Mouse (Mus musculus) retina, postnatal 1 day (tissue): ENCODE measurements around the gene Prl3d1.
"Not testable (repeated sequence)": the region's sequence is repeated elsewhere in the genome, so short reads cannot be mapped to it uniquely, and the experiment has no call there.

Source experiments
- DNase-seq: peaks from one replicate; pipeline ENCODE4 v3.0.0-alpha.2; 2012

Gene Prl3d1

GRCm38 (mm10) chr13:27093890-27094289, at the start of gene Prl3d1:
TSS of gene Prl3d1 (plus strand) at chr13:27094190.
- DNase-seq = not testable (repeated sequence)

GRCm38 (mm10) chr13:27057270-27057669, 36.7 kb upstream of the Prl3d1 start, which contains the start of gene Prl:
TSS of gene Prl (plus strand) at chr13:27057570.
- no peak for DNase-seq

GRCm38 (mm10) chr13:27059177-27059576, 34.8 kb upstream of the Prl3d1 start:
- DNase-seq = no peak

- not testable (repeated sequence) for DNase-seq
Measured at GRCm38 (mm10) chr13:27121398-27121797, 27.4 kb downstream of the Prl3d1 start, which contains the start of gene Prl3d2. TSS of gene Prl3d2 (plus strand) at chr13:27121698.

GRCm38 (mm10) chr13:27148264-27148663, 54.3 kb downstream of the Prl3d1 start:
- no peak for DNase-seq
